Mouse (Mus musculus) kidney, postnatal 36 days (tissue): Measurements from ENCODE around the gene Dhcr7.

ENCODE experiments used
- DNase-seq, 2 experiments: peaks; one replicate each; pipeline ENCODE4 v3.0.0; 2021 to 2022; ENCODE audit warnings: mixed read lengths in 2 of 2

Dhcr7 gene

GRCm38 (mm10) chr7:143833581-143834190, 10.7 kb downstream of the Dhcr7 start:
- DNase-seq, result no peak

DNA sequence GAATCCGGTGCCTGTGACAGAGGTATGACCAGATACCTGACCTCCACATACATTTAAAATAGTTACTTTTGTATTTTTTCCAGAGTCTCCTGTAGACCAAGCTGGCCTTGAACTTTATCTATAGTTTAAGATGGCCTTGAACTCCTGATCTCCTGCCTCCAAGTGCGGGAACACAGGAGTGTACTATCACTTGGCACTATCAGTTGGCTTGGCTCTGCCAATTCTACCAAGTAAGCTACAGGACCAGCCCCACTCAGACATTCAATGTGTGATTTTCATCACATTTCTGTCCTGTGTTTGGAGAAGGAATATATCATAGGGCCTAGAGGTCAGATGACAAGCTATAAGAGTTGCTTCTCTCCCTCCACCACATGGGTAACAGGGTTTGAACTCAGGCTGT, 11.4 kb downstream of the Dhcr7 start:
- no peak for DNase-seq

DNA sequence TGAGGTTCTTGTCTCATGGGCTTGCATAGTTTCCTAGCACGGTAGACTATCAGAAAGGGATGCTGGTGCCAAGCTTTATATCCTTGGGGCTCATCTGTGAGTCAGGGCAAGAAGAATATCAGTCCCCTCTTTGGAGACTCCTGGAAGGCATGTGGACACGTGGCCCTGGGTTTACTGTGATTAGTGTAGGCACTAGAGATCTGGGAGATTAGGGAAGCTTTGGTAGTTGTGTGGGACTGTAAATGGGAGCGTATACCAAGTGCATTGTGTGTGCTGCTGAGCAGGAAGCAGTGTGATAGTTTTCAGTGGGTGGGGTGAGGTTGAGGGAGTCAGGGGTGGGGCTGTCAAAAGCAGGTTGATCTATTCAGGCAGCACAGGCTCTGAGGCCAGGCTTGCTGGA, 12.0 kb downstream of the Dhcr7 start:
- no peak for DNase-seq

DNA sequence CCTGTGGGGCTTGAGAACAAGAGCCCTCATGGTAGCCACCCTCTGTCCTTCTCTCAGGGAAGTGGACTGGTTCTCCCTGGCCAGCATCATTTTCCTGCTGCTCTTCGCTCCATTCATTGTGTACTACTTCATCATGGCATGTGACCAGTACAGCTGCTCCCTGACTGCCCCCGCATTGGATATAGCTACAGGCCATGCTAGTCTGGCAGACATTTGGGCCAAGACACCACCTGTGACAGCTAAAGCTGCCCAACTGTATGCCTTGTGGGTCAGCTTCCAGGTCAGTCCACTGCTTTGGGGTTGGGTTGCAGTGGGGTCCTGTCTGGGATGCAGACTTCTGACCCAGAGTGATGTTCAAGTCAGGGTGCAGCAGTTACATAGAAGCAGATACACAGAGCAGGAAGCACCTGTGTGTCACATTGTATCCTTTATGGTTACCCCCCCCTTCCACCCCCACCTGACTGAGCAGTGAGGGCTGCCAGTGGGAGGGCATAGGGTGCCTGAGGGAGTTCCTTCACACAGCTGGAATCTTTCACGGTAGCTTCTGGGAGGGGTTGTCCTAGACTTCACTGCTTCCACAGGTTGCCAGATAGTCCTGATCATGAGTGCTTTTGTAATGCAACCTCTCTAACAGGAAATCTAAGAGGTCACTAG, 14.9 kb downstream of the Dhcr7 start:
- DNase-seq, result no peak

DNA sequence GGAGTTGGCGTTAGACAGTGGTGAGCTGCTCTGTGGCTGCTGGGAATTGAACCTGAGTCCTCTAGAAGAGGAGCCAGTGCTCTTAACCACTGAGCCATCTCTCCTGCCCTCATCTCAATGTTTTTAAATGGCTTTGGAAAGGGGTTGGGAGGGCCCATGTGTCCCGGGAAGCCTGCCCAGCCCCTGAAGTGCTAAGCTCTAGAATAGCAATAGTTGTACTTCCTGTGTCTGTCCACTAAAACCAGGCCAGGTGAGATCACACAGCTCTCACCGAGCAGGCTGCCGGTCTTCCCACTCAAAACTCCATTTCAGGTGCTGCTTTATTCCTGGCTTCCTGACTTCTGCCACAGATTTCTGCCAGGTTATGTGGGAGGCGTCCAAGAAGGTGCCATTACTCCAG, 17.2 kb downstream of the Dhcr7 start:
- no peak for DNase-seq

DNA sequence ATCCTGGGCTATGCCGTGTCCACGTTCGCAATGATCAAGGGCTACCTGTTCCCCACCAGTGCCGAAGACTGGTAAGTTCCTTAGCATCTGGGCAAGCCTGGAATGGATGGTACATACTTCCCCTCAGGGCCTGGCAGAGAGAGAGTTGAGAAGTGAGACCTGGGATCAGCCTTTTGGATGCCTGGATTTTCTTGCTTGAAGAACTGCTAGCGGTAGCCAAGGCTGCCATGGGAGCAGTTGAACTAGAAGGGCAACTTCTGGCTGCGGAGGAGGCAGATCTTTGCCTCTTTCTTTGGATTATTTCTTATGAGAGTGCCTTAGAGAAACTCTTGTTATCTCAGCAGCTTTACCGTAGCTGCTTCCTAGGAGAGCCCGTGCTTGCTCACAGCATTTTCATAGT, 18.4 kb downstream of the Dhcr7 start:
- no peak for DNase-seq

DNA sequence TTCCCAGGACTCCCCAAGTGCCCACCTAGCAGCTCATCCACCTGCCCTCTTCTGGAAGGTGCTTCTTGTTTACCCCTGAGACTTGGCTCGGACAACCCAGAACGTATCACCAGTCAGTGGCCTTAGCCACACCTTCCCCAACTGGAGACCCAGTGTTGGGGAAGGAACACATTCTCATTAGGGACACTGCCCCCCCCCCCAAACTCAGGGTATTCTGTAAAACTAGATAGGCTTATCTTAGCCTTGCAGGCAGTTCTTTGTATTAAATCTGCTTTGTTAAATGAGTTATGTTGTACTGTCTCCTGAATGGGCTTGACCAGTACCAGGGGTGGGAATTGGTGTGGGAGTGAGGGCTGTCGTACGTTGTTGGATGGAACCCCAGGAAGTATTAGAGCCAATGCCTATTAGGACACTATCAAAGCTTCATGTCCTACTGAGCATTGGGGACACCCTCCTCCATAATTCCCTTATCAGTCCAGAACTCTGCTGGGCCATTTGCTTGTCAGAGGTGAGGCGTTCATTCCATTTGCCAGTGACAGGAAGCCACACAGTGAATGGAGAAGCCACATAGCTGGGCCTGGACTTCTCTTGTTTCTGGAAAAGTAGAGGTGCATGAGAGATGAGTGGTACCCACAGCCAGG, 25.3 kb downstream of the Dhcr7 start:
- DNase-seq, result no peak

GRCm38 (mm10) chr7:143848768-143849482, 26.0 kb downstream of the Dhcr7 start:
- DNase-seq, result peak; percentile 46 to 71

DNA sequence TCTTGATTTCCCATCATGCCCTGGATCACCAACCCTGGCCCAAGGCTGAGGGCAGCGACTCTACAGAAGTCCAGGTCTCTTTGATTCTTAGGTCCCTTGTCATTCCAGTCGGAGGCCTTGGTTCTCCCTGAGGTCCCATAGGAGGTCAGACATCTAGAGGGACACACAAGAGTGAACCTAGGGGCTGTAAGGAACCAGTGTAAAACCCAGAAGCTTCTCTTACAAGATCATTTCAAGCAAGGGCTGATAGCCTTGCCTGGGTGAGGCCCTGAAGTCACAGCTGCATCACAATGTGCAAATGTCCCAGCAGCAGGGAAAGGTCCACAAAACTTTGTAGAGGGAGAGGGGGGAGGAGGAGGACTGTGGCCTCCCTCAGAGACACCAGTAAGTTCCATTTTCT, 43.6 kb downstream of the Dhcr7 start, which contains the start of gene Gm498:
Gene Gm498, plus strand, starts transcription at position 301 of the 400 bp plus-strand sequence.
- DNase-seq, result no peak

- no peak for DNase-seq
Observed at GRCm38 (mm10) chr7:143868874-143869273, 45.9 kb downstream of the Dhcr7 start.

DNA sequence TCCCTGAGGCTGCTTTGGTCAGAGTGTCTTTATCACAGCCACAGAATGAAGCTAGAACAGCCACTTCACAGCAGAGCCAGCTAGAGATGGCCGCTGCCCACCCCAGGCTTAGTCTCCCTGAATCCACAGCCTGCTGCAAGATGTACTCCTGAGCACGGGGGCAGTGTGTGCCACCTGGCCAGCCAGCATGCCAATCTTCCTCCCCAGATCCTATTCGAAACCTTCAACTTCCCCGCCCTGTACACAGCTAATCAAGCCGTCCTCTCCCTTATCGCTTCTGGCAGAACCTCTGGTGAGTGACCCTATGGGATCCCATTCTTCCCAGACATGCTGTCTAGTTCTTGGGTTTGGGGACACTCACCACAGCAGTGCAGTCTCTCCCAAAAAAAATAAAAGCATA, 60.8 kb downstream of the Dhcr7 start:
- no peak for DNase-seq

DNA sequence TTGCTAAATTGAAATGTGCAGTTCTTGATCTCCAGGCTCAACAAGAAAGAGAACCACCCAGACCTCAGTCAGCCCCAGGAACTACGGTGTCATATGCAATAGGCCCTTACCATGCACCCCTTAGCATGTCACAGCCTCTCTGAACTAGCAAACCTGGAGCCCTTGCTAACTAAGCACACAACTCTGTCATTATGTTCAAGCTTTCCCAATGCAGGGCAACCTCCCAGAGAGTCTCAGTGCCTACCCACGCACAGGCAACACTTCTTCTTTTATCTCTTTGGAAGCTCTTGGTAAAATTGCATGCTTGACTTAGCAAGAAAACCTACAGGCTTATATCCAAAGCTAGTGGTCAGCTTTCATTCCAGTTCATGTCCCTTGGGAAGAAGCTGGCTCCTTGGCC, 68.2 kb downstream of the Dhcr7 start:
- no peak for DNase-seq

- DNase-seq, result no peak
Observed at GRCm38 (mm10) chr7:143892361-143892760, 69.4 kb downstream of the Dhcr7 start.
